Mouse (Mus musculus) olfactory bulb, adult 2 months (tissue): ENCODE results near the gene Mroh8.

Experiments used
- CTCF ChIP-seq: fragments of 200-500 bp; IDR thresholded peaks from 2 replicates; pipeline ENCODE4 v1.5.1; 2012; ENCODE audit warnings: low read depth, mild to moderate bottlenecking, low read length, moderate library complexity; ENCODE audit not compliant: insufficient read depth
- POLR2A ChIP-seq: fragments of 200-500 bp; IDR thresholded peaks from 2 replicates; pipeline ENCODE4 v1.6.1; 2012; ENCODE audit warnings: mild to moderate bottlenecking, low read depth, low read length, moderate library complexity; ENCODE audit not compliant: insufficient read depth

DNA sequence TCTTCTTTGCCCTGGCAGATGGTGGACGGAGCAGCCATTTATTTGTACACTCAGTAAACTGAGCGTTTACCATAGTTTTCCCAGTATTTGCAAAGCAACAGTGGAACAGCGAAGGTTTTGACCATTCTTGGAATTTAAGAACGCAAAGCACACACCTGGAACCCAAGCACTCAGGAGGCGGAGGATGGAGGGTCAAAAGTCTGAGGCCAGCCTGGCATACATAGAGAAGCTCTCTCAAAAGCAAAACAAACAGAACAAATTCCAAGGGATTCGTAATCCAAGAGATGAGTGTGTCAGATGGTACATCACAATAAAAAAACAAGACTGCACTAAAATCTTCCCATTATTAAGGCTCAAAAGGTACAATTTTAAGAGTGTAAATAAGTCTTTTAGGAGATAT, 105.8 kb downstream of the Mroh8 start:
- no peak for TF ChIP-seq CTCF
- no peak for TF ChIP-seq POLR2A
